Mouse (Mus musculus) embryo, embryonic 11.5 days (tissue): ENCODE data around the gene Kcnip1.

ENCODE experiments used
- DNase-seq: peaks from one replicate; pipeline ENCODE4 v3.0.0-alpha.2; 2012; ENCODE audit warnings: low read depth, low spot score

Kcnip1 gene

DNA sequence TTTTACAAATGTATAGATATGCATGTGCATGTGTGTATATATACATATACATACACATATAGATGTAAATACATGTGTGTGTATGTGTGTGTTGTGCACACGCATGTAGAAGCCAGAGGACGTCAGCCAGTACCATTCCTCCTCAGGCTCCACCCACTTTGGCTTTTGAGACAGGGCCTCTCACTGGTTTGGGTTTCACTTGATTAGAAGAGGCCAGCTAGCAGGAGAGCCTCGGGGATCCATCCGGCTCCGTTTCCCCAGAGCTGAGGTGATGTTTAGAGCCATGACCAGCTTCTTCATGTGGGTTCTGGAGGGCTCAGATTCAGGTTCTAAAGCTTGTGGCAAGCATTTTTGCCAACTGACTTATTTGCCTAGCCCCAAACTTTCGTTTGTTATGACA is 89.5 kb downstream of the Kcnip1 start:
- no peak for DNase-seq

DNA sequence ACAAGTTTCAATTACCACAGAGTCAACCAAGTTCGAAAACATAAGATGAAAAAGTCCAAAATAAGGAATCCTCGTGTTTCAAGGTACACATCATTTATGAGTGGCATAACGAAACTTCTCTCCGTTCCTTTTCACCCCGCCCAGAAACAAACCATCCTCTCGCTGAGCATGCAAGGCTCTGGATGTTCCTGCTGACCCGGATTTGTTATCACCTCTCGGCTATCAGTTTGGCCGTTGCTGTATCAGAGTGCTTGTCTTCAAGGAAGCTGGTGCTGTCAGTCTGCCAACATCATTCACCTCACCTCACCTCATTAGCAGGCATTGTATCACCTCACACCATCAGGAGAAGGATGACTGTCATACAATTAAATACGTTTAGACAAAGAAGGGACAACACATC is 90.6 kb downstream of the Kcnip1 start:
- DNase-seq: no peak

DNA sequence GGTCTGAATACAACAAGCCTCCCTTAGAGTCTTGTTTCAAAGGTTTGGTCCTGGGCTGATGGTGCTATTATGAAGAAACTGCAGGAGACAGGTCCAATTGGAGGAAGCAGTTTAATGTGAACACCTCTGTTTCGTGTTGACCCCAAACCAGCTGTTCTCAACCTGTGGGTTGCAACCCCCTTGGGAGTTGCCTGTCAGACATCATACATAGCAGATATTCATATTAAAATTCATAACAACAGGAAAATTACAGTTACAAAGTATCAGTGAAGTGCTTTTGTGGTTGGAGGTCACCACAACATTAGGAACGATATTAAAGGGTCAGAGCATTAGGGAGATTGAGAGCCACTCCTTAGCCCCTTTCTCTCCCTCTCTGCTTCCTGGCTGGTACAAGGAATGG is 91.2 kb downstream of the Kcnip1 start:
- no peak for DNase-seq

DNA sequence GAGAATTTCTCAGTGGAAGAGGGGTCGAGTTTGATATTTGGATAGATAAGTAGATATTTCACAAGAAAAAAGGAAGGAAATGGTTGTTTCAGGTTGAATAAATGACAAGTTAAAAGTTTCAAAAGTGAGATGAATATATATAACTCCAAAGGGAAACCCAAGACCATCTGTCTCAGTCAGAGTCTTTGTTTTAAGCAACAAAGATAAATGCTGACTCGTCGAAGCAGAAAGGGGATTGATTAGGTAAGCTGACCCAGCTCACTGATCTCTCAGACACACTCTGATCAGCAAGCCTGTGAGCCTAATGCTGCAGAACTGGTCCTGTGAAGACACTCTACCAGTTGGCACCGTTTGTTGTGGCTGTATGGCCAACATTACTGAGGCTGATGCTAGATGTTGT is 101.9 kb downstream of the Kcnip1 start:
- no peak for DNase-seq

DNA sequence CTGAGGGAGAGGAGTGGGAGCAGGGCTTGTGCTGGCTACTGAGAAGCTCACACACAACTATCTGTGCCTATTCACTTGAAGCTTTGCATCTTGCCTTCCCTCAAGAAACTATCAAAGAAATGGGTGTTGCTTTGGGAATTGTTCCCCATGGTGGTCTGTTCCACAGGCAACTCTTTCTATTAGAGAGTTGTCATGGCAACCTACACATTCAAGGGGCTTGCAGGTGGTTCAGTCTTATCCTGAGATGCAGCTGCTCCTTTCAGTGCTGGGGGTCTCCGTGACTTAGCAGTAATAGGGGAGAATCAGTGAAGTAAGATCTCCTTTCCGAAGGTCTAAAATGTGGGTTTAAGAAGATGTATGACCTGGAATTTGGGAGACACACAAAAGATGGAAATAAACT is 102.6 kb downstream of the Kcnip1 start:
- DNase-seq: no peak

DNA sequence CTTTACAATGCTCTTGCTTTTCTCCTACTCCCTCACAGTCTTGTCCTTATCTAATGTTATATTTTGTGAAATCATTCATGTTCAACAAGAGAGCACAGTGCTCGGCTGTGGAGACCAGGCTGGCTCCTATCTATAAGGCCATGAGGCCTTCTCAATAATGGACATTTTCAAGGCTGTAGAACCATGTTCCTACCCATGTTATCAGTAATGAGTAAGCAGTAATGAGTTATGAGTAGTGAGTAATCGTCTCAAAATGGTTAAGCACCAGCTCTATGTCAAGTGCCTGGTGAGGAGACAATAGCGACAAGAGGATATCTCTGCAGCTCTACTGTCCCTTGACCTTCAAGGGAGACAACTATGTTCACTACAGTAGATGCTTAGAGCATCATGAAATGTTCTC is 105.3 kb downstream of the Kcnip1 start:
- DNase-seq: no peak

DNA sequence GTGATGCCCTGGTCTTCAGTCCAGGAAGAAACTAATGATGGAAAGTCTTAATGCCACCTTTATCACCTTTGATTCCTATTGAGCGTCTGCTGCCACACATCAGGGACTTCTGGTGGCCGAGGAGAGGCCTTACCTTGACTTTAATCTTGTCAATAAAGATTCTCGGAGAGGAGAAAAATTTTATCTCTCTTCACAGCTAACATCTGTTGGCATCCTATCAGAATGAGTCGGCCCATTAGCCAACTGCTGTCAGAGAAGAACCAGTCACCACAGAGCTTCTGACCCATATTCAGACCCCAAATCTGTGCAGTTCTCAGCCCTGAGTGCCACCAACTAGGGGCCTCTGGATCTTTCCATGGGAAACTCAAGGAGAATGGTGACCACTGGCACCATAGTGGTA is 107.0 kb downstream of the Kcnip1 start:
- no peak for DNase-seq

DNA sequence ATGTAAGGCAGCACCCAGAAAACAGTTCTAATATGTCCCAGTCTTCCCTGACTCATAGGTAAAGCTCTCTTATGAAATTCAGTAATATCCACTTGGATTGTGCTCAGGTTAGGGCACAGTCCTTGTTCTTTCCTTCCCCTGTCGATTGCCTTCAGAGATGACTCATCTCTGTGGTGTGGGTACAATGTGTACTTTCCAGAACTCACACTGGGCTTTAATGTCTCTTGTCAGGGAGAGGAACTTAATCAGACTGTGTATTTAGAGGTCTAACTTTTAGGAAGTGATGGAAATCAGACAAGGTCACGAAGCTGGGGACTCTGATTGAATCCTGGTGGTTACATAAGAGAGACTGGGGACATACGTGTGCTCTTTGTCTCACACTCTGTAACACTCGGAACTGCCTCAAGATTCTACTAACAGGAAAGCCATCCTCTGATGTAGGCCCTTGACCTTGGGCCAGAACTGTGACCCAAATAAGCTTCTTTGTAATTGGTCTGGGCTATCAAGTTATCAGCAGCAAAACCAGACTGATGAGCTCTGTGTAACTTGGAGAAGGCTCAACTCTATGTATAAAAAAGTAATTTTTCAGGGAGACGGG is 110.1 kb downstream of the Kcnip1 start:
- no peak for DNase-seq

DNA sequence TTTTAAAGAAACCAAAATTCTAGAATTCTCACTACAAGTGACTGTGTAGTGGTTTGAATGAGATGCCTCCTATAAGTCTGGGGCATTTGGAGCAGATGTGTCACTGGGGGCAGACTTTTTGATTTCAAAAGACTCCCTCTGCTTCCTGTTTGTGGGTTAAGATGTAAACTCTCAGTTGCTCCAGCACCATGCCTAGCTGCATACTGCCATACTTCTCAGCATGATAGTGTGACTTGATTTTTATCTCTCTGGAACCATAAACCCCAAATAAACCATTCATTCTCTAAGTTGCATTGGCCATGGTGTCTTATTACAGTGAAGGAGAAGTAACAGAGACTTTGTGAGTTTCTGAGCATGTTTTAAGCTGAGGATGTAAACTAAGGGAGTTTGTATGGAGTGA is 118.0 kb downstream of the Kcnip1 start:
- DNase-seq: no peak

DNA sequence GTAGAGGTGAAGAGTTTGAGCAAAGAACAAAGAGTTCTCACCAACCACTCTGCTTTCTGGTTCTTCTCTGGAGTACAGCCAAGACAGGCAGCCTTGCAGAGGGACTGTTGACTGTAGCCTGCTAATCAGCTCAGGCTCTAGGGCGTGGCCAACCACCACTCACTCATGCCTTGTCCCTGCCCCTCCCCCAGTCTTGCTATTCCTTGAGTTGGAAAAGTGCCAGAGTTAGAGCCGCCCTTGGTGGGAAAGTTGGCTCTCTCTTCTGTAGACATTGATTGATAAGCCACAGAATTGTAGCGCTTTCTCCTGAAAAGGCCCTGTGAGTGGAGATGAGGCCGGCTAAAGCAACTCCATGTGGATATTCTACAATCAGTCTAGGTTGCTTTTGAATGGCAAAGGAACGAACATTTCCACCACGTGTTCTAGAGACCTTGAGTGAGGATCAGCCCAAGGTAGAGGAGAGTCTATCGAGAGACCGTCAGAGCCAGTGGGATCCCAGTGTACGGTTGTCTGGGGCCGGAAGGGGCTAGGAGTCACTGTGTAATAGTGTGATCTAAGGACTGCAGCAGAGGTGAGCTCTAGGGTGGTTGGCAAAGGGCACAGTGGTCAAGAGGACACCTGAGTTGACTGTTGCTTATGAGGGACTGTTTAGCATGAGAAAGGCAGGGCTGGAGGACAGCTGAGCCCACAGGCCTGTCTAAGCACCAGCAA is 119.7 kb downstream of the Kcnip1 start:
- DNase-seq: peak; percentile 34

DNA sequence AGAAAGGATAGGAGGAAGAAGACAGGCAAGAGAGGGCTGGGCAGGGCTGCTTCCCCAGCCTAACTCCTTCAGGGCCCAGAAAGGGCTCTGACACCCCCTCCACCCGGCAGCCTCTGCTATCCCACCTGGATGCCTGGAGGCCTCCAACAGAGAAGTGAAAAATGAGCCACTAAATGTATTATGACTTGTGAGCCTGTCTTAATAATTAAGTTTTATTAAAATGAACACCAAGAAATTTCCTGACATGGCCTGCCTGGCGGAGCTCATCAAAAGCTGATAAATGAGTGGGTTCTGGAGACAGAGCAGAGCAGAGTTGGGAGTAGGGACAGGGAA is 120.3 kb downstream of the Kcnip1 start:
- DNase-seq: no peak

DNA sequence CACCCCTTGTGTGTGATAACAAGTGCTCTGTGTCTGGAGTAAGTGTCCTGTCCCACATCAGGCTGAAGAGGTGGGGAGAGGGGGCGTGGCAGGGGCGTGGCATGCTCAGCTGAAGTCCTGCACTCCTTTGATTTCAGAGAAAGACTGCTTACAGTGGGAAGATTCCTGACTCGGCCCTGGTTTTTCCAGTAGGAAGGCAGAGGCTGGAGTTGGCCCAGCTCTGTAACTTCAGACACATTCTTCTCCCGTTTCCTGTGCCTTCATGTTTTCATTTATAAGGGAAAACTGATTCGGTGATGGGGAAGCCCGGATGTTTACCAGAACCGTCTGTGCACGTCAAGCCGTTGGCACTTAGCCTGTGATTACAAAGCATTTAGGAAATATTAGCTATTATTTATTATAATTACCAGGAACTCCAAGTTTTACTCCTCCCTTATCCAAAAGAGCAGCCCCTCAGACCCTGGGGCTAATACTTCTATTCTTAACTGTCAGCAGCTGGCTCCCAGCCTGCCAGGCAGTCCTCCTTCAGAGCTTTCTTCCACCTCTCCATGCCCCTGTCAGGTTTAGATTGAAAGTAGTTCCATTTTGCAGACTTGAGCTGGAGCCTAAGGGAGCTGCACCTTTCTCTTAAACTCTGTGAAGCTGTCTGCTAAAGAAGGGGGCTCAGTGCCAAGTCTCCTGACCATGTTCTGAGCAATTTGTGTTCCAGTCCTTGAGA is 120.8 kb downstream of the Kcnip1 start:
- no peak for DNase-seq

DNA sequence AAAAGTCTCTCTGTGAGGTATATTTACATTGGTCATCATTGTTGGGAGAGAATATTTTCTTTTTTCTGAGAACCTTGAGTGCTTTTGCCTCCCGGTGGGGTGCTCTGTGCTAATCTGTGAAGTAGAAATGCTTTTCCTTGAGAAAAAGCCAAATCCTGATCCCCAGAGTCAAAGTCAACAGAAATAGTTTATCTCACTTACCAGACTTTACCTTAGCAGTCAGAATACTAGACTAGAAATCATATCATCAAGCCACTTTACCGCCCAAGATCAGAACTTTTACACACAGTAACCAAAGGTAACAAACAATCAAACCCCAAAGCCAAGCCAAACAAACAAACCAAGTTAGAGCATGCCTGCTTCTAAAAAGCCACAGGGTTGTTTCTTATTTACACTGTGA is 122.7 kb downstream of the Kcnip1 start:
- DNase-seq: no peak

DNA sequence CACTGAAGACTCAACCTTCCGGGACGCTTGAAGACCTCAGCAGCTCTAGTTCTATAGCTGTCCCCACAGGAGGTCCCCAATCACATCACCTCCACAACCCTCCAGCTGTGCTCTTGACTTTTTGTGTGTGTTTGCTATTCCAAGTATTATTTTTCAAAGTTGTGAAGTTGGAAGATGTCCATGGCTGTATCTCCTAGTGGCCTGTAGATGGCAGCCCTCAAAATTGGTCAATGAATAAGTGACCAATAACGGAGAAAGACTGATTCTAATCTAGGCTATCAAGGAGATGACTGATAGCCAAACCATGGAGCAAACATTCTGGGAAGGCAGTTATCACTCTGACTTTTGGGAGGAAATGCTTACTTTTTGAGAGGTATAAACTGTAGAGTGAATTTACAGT is 123.4 kb downstream of the Kcnip1 start:
- DNase-seq: no peak

DNA sequence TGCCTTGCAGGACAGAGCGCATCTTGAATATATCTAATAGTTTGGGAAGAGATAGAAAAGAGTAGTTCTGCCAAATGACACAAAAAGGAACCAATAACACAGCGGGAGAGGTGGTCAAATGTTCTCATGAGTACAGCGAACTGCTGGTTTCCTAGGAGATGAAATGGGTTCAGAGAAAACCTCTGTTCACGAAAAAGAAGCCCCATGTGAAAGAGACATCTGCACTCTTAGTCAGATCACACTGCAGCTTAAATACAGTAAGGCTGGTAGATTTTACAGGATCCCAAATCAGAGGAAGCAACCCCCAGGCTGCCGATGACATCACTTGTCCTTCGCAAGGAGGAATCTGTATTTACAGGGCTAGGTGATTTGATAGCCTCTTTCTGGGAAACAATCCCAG is 126.2 kb downstream of the Kcnip1 start:
- no peak for DNase-seq

DNA sequence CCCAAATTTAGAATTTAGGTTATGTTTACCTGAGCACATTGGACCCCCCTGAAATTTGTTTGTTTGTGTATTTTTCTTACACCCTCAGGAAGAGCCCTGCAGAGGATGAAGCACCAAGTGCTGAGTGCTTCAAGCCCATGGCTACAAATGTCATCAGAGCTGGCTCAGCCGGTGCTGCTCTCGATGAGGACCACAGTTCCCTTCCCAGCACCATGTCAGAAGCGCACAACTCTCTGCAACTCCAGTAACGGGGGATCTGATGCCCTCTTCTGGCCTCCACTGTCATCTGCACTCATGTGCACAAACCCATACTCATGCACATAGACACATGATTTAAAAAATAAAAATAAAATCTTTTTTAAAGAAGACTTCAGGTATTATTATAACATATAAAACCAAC is 128.7 kb downstream of the Kcnip1 start:
- no peak for DNase-seq

DNA sequence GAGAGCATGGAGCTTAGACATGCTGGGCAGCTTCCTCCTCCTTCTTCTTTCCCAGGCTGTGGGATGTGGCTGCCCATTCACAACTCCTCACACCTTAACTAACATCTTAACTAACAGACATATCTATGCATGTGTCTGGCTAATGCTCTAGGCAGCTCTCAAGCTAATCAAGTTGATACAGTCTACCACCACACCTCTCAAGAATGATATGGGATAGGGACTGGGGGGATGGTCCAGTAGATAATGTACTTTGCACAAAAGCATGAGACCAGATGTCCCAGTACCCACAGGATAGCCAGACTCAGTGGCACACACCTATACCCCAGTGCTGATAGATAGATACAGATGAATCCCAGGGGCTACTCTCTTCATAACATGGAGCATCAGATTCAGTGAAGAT is 131.1 kb downstream of the Kcnip1 start:
- no peak for DNase-seq

DNA sequence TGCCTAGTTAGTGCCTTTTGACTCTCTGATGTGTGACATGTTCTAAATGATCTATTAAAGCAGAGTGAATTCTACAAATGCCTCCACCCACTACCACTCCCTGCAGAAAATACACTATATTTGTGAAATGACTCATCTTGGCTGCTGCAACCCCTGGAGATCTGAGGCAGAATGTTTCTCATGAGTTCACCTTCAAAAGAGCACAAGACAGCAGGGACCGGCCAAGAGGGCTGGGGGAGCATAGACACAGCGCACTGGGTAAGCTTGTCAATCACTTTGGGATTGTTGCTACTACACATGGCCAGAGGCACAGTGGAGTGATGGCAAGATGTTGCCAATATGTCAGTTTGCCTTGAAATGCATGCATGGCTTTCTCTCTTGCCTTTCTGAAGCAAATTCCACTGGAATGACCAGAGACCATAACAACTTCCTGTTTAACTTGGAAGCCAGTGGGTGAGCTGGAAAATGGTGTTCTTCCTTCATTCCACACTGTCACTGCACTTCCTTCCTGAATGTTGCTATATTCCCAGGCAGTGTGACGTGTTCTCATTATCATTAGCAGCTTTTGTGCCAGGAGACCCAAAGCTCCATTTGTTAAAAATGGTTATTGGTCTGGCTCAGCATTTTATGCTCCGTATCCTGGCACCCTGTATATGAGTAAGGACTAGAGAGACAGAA is 131.9 kb downstream of the Kcnip1 start:
- no peak for DNase-seq

DNA sequence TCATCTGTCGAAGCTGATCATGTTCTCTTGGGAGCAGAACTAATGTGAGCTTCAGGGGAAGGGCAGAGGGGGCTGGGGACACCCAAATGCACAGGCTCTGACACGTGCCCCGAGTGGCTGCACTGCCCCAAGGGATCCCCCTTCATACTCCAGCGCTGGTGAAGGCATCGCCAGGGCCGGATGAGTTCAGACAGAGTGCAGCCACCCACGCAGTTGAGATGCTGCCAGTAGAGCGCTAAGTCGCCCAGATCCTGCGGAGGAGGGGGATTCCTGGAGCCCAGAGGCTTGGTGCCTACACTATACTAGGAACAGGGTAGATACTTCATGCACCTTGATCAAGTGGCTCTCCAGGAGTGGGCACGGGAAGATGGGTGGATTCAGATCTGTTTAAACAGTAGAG is 143.3 kb downstream of the Kcnip1 start:
- no peak for DNase-seq

DNA sequence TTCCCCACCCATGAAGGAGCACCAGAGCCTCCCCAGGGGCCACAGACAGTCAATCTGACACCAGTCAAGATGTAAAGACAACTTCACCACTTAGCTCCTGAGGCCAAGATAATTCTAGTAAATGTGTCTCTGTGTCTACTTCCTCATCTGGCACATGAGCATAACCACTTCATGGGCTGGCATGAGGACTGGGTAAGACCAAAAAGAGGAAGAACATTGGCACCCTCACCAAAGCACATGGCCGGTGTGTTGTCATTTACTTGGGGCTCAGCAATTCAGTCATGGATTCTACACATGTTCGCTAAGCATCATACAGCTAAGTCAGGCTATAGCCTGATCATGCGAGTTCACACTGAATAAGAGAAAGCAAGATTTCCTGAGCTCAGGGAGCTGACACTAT is 144.3 kb downstream of the Kcnip1 start:
- DNase-seq: no peak

DNA sequence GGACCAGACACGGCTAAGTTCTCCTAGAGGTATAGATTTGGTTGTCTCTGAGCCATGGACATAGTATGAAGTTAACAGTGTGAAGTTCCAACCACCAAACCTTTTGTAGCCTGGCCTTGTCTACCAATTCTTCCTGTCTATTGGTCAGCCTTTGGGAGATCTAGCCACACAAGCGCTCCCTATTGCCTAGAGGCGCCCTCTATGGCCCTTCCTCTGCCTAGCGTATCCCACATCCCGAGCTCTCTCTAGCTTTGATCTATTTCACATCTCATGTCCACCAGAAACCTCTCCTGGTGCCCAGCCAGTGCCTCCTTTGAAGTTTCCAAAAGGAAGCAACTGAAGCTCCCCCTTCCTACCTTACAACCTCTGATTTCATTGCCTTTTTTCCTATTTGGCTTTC is 147.0 kb downstream of the Kcnip1 start:
- no peak for DNase-seq

DNA sequence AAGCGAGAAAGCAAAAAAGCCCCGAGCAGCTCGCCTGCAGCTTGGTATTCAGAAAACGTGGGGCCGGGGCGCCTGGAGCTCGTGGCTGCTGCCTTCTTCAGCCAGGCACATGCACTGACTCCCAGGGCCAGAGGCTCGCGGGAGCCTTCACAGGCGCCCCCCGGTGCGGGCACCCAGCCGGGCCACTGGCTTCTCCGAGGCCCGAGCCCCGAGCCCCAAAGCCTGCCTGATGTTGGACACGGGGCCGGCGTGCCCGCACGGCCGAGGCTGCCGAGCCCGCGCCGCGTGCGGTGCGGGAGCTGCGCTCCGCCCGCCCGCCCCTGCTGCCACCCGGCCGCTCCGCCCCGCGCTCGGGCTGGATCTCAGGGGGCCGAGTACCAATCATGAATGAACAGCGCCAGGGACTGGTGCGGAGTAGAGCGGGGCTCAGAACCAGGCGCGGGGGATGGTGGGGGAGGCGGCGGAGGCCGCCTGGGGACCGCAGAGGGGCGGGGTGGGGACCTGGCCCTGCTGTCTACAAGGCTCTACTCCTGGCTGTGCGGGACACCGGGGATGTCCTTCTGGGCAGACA is 149.6 kb downstream of the Kcnip1 start:
- DNase-seq: peak; percentile 14
